Mouse (Mus musculus): Measurements from ENCODE around the gene Ccser1.

DNA sequence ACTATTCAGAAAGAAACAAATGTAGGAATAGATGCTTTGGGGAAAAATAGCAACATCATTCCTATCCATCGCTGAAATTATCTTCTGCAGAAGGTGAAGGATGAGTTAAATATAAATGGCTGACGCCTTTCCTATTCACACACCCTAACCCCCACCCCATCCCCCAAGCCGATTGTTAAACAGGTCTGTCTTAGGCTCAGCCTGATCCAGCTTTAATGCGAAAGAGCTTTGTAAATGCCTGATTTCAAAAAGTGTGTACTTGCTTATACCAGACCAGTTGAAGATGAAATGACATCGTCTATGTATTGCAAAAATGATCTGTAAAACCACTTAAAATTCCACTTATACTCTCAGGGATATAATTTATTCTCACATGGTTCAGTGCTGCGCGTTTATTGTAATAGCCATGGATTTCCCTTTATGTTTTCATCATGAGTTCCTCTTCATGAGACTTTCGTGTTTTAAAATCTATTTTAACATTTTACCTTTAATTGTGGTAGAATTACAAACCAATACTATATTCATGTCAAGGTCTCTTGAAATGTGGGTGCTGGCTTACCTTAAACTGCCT, 25.0 kb upstream of the Ccser1 start:
- TF ChIP-seq CTCF (IDR thresholded peaks at IDR 0.05; ENCODE audit: low read depth, low read length) (no peak), POLR2A (IDR thresholded peaks at IDR 0.05; ENCODE audit: borderline replicate concordance, low read depth, low read length) (no peak)

All from bone marrow macrophage, adult 2 months (primary cell).